8 mouse cellular contexts compared by ENCODE assay signal in the genomic region with DNA sequence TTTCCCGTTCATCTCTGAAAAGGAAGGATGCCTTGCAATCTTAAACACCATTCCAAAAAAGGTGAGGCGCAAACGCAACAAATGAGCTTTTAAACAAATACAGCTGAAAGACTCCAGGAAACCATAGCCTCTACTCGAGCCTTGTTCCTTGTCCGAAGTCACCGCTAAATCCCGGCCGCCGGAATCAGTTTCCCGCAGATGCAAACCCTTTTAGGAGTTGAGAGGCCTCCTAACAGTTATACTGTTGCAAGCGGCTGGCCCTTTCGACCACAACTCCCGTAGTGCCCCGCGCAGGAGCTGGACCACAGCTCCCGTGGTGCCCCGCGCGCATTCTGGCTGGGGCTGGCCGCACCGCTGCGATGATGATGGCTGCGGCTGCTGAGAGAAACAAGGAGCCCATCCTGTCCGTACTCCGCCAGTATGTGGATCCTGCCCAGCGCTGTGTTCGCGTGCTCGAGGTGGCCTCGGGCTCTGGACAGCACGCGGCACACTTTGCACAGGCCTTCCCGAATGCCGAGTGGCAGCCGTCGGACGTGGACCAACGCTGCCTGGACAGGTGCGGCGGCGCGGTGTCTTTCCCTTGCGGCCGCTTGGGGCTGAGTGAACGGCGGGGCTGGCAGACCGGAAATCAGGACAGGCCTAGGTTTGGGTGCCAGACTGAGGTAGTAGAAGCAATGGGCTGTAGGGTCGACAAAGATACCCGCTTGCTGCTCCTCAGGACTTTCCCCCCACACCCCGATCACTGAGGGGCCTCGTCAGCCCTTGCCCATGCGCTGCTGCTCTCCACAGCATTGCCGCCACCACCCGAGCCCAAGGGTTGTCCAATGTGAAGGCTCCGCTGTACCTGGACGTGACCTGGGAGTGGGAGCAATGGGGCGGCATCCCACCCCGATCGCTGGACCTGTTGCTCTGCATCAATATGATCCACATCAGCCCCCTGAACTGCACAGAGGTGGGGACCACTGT. TPM values are rescaled to one million over a fixed set of nuclear protein-coding genes. Genes with fewer than 3 reads are reported as not detected.
DNase-seq lines count a peak whose midpoint lies in the region; ATAC-seq and TF ChIP-seq lines count a peak whose summit lies in the region.

No protein-coding gene starts in this region.

- WGBS in hindbrain, embryonic 14.5 days, result under 1% methylated on average over 59 of the region's 59 CpGs

- CTCF ChIA-PET in Patski (lab: Charles Lee), result interaction anchor here (1.1 kb wide), 1 partner anchor 13 kb away, joined by 4 read pairs; no protein-coding TSS in a partner anchor

- no peaks in the 10 kb centered on the region for H3K9me3 ChIP-seq in hindbrain, embryonic 14.5 days (ENCODE audit: control insufficient read depth, low read length)

- peak overlapping the region; percentile 92 for H3K9ac ChIP-seq in hindbrain, embryonic 14.5 days

- H3K27me3 ChIP-seq in Patski, result no peaks in the 10 kb centered on the region
- H3K27me3 ChIP-seq in hindbrain, embryonic 14.5 days (ENCODE audit: control insufficient read depth, insufficient read depth, low read length), result no peaks in the 10 kb centered on the region

- TF ChIP-seq CTCF in Patski (IDR thresholded peaks at IDR 0.05), result no peak

- ATAC-seq in Patski, result peak; percentile 78
- ATAC-seq in hindbrain, embryonic 14.5 days (ENCODE audit: low FRiP score), result peak; percentile 88

- H3K4me1 ChIP-seq in hindbrain, embryonic 14.5 days (replicated peaks; ENCODE audit: control insufficient read depth, insufficient read depth, low read length), result peaks cover 22% of the 10 kb centered on the region

- peak overlapping the region; percentile 94 for H3K27ac ChIP-seq in hindbrain, embryonic 14.5 days

- H3K4me3 ChIP-seq in hindbrain, embryonic 14.5 days (replicated peaks; ENCODE audit: low read length), result peak overlapping the region; percentile 68

- POLR2A ChIA-PET in Patski (lab: Charles Lee), result interaction anchor here (0.9 to 1.7 kb wide), 5 partner anchors 13 to 47 kb away, joined by 3 to 5 read pairs (median 4); partner anchors contain the start of genes Jmjd8 and Wdr90

- in situ Hi-C loops in Patski (cut with MboI; ENCODE audit: low pct_unique_long_range_greater_than_20kb), result no loop called here

- DNase-seq in Patski (ENCODE audit: low read depth, low spot score), result no peak
- peak; percentile 94 to 95 for DNase-seq in cerebellum, postnatal 25 days
- peak; percentile 84 to 85 for DNase-seq in frontal cortex, postnatal 25 days (ENCODE audit: low spot score in 2 of 2)
- DNase-seq in hindbrain, embryonic 14.5 days (ENCODE audit: low spot score), result peak; percentile 89
- DNase-seq in layer of hippocampus, postnatal 36 days, result peak; percentile 89 to 91
- peak; percentile 90 for DNase-seq in lung, postnatal 25 days (ENCODE audit: low spot score)
- peak; percentile 69 for DNase-seq in retina, adult 2 months (ENCODE audit: low read depth, low spot score)
- DNase-seq in thymus, postnatal 25 days, result peak; percentile 87

- H3K36me3 ChIP-seq in hindbrain, embryonic 14.5 days (replicated peaks; ENCODE audit: control insufficient read depth, insufficient read depth), result peaks cover 17% of the 10 kb centered on the region

- peak overlapping the region; percentile 78 for H3K4me2 ChIP-seq in hindbrain, embryonic 14.5 days (replicated peaks)

RNA-seq across cellular contexts. Expression of gene Mettl26, which starts 0.6 kb away (rescaled TPM):
- polyA plus RNA-seq in Patski (2021), result 81.4 TPM
- 58.5 and 67.3 TPM in 2 replicates for polyA plus RNA-seq in hindbrain, embryonic 14.5 days (2014; fragmentation: Nextera tagmentation; extraction: Ambion mirVana)
- 10 to 100 TPM; 36.3 to 37.7 TPM for total RNA-seq in layer of hippocampus, postnatal 36 days (2021)

RNA-seq across cellular contexts. Expression of gene Wfikkn1, which starts 5.2 kb away (rescaled TPM):
- polyA plus RNA-seq in Patski (2021), result 0.35 TPM
- 0.63 and 0.71 TPM in 2 replicates for polyA plus RNA-seq in hindbrain, embryonic 14.5 days (2014; fragmentation: Nextera tagmentation; extraction: Ambion mirVana)
- total RNA-seq in layer of hippocampus, postnatal 36 days (2021), result 1 to 10 TPM; 1.8 to 2.4 TPM

RNA-seq across cellular contexts. Expression of gene Mcrip2, which starts 6.9 kb away (rescaled TPM):
- 57.8 TPM for polyA plus RNA-seq in Patski (2021)
- 26.8 and 27.3 TPM in 2 replicates for polyA plus RNA-seq in hindbrain, embryonic 14.5 days (2014; fragmentation: Nextera tagmentation; extraction: Ambion mirVana)
- total RNA-seq in layer of hippocampus, postnatal 36 days (2021), result 10 to 100 TPM; 25.4 to 28.9 TPM

RNA-seq across cellular contexts. Expression of gene Wdr90, which starts 14.2 kb away (rescaled TPM):
- polyA plus RNA-seq in Patski (2021), result 27.7 TPM
- 13.1 and 14.2 TPM in 2 replicates for polyA plus RNA-seq in hindbrain, embryonic 14.5 days (2014; fragmentation: Nextera tagmentation; extraction: Ambion mirVana)
- 10 to 100 TPM; 19.2 to 26.2 TPM for total RNA-seq in layer of hippocampus, postnatal 36 days (2021)

RNA-seq across cellular contexts. Expression of gene Rhot2, which starts 30.8 kb away (rescaled TPM):
- polyA plus RNA-seq in Patski (2021), result 96.4 TPM
- polyA plus RNA-seq in hindbrain, embryonic 14.5 days (2014; fragmentation: Nextera tagmentation; extraction: Ambion mirVana), result 6.5 and 9.9 TPM in 2 replicates
- 100 to 1,000 TPM; 102 to 103 TPM for total RNA-seq in layer of hippocampus, postnatal 36 days (2021)
